Mouse (Mus musculus) G1E (cell line): ENCODE measurements around the gene H2-DMb2. TPM values are rescaled to one million over a fixed set of nuclear protein-coding genes. Genes with fewer than 3 reads are reported as not detected.

ENCODE experiments used
- ATAC-seq: 2 replicates; pipeline ENCODE4 v1.8.0; 2016; ENCODE audit warnings: mild to moderate bottlenecking; ENCODE audit not compliant: insufficient number of reproducible peaks, poor library complexity, low FRiP score, severe bottlenecking; ENCODE audit errors: extremely low read depth
- DNase-seq: peaks from one replicate; pipeline ENCODE4 v3.0.0; 2012; ENCODE audit warnings: low spot score
- H3K27me3 ChIP-seq: 2 replicates; pipeline ENCODE4 v1.6.1; 2012; ENCODE audit warnings: mild to moderate bottlenecking, low read length, inconsistent platforms; ENCODE audit not compliant: insufficient read depth
- H3K36me3 ChIP-seq: replicated peaks from 2 replicates; pipeline ENCODE3; 2012; ENCODE audit warnings: mild to moderate bottlenecking, inconsistent platforms
- H3K4me1 ChIP-seq: 2 replicates; pipeline ENCODE4 v1.6.1; 2012; ENCODE audit warnings: low read depth, low read length, inconsistent platforms, mixed read lengths; ENCODE audit not compliant: insufficient read depth
- H3K4me3 ChIP-seq: 2 replicates; pipeline ENCODE4 v1.5.1; 2012; ENCODE audit warnings: low read depth, mild to moderate bottlenecking, inconsistent platforms, low read length, moderate library complexity, mixed read lengths
- H3K9me3 ChIP-seq: replicated peaks from 2 replicates; pipeline ENCODE4 v1.6.1; 2012; ENCODE audit warnings: inconsistent platforms
- CTCF ChIP-seq: IDR thresholded peaks from 2 replicates; pipeline ENCODE4 v1.5.1; 2012; ENCODE audit warnings: low read depth, low read length, inconsistent platforms, mixed read lengths
- GATA1 ChIP-seq: IDR thresholded peaks from 2 replicates; pipeline ENCODE4 v1.6.1; 2012; ENCODE audit warnings: borderline replicate concordance, low read length, inconsistent platforms, mixed read lengths
- GATA2 ChIP-seq: IDR thresholded peaks from 2 replicates; pipeline ENCODE4 v1.6.1; 2012; ENCODE audit warnings: low read depth, low read length, inconsistent platforms, borderline replicate concordance
- POLR2AphosphoS5 ChIP-seq: IDR thresholded peaks from 2 replicates; pipeline ENCODE4 v1.6.1; 2012; ENCODE audit warnings: low read depth, low read length, inconsistent platforms; ENCODE audit not compliant: insufficient replicate concordance
- TAL1 ChIP-seq: conservative IDR thresholded peaks from 2 replicates; pipeline ENCODE4 v1.6.1; 2012; ENCODE audit warnings: low read depth, low read length, inconsistent platforms, mixed read lengths
- polyA plus RNA-seq: library from polyadenylated mRNA; stranded (reverse); fragments of >175 nt; gene quantifications from 2 replicates; pipeline ENCODE4 v1.2.3, GENCODE M21; 2012
- total RNA-seq, 2 experiments: library from RNA; stranded (forward) in 1 of 2; stranded (reverse) in 1 of 2; fragments of 200-1000 nt in 1 of 2; fragments of >200 nt in 1 of 2; fragmentation: Nextera tagmentation in 1 of 2; gene quantifications; 2 replicates each; pipeline ENCODE4 v1.2.3; 2014 to 2017

H2-DMb2 gene
- total and polyA plus RNA-seq, 3 experiments, result not detected

DNA sequence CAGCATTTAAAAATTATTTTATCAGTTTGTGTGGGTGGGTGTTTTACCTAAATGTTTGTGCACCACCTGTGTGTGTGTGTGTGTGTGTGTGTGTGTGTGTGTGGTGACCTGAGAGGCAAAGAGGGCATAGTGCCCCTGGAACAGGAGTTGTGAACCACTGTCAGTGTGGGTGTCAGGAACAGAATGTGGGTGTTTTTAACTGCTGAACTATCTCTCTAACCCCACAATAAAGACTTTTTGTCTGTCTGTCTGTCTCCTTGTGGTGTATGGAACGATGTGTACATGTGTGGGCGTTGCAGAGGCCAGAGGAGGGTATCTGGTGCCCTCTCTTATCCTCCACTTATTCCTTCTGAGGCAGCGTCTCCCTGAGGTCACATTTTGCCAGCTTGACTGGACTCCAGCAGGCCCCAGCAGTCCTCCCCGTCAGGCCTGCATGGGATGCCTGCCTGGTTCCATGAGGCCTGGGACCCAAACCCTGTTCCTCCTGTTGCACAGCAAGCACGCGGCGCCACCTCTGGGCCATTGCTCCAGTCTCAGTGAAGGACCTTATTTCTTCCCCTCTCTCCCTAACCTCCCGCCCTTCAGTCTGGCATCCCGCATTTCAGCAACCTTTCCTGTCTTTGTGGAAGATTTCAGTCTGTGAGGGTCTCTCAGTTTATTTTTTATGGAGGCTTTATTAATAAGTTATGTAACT lies 21.2 kb downstream of the H2-DMb2 start:
- Histone ChIP-seq H3K9me3 (no peaks in the 10 kb centered on the region), H3K36me3 (no peaks in the 10 kb centered on the region), H3K27me3 (peaks cover 29% of the 10 kb centered on the region), H3K4me1 (no peaks in the 10 kb centered on the region), H3K4me3 (no peak overlapping the region)
- TF ChIP-seq POLR2AphosphoS5 (no peak), TAL1 (no peak), GATA1 (no peak), CTCF (no peak), GATA2 (no peak)
- ATAC-seq (no peak), DNase-seq (no peak)

DNA sequence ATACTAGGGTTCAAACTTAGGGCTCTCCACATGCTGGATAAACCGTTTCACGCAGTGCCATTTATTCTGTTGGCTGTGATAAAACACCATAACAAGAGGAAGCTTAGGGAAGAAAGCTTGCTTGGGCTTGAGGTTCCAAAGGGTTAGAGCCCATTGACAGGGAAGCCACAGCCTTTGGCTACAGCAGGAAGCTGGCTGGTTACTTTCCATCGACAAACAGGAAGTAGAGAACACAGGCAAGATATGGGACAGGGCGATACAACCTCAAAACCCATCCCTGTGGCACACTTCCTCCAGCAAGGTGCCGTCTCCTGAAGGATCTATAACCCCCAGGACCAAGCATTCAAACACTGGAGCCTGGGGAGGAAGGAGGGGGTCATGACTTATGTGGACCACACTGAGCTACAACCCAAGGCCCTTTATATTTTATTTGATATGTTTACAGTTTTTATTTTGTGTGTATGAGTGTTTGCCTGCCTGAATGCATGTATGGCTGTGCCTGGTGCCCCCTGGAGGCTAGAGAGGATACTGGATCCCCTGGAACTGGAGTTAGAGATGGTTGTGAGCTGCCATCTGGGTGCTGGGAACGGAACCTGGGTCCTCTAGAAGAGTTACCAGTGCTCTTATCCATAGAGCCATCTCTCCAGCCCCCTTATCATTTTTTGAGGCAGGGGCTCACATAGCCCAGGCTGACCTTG lies 22.1 kb downstream of the H2-DMb2 start:
- ATAC-seq (no peak), DNase-seq (no peak)
- H3K4me3 ChIP-seq, result no peak overlapping the region

DNA sequence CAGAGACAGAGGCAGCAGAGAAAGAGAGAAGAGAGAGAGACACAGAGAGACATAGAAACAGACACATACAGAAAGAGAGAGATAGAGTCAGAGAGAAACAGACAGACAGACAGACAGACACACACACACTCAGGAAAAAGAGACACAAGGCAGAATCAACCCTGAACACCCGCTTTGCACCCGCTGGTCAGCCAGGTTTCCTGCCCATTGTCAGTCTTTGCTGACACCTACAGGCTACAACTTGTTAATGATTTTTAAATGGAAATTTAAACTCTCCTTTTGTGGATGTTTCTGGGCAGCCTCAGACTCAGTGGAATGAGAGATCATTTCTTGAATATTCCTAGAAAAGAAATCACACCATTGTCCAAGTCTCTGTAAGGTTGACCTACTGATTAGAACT lies 26.2 kb downstream of the H2-DMb2 start:
- Histone ChIP-seq H3K36me3 (no peaks in the 10 kb centered on the region), H3K4me3 (no peak overlapping the region), H3K9me3 (peaks cover 7% of the 10 kb centered on the region), H3K27me3 (peaks cover 12% of the 10 kb centered on the region), H3K4me1 (no peaks in the 10 kb centered on the region)
- DNase-seq, result no peak
- TF ChIP-seq CTCF (no peak), GATA1 (no peak), TAL1 (no peak), POLR2AphosphoS5 (no peak), GATA2 (no peak)
- no peak for ATAC-seq

More for the DNA sequence above, 22.1 kb downstream of the H2-DMb2 start:
- H3K27me3 ChIP-seq, result peaks cover 28% of the 10 kb centered on the region
- H3K9me3 ChIP-seq, result no peaks in the 10 kb centered on the region
- no peaks in the 10 kb centered on the region for H3K4me1 ChIP-seq
- TF ChIP-seq GATA1 (no peak), CTCF (no peak), POLR2AphosphoS5 (no peak), GATA2 (no peak), TAL1 (no peak)
- no peaks in the 10 kb centered on the region for H3K36me3 ChIP-seq

DNA sequence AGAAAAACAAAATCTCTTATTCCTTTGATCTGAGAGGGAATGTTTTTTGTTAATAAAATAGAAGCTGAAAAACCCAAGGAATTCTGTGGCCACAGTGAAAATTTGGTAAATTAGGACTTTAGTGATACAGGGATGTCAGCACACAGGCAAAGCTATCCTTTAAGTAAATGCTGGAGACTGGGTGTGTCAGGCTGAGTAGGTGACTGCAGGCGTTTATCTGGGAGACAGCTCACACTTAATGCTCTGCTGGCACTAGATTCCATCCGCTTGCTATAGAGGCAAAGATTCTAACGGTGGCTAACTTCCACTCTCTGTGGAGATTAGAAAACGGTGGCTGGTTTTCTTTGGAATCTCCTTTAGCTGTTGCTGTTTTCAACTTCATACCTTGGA lies 27.4 kb downstream of the H2-DMb2 start:
- DNase-seq (no peak), ATAC-seq (no peak)
- Histone ChIP-seq H3K4me1 (no peaks in the 10 kb centered on the region), H3K9me3 (peaks cover 7% of the 10 kb centered on the region), H3K36me3 (no peaks in the 10 kb centered on the region), H3K27me3 (peaks cover 3% of the 10 kb centered on the region; the same call in 1 of the 2 replicates), H3K4me3 (no peak overlapping the region)
- no peak for TF ChIP-seq GATA1
- TF ChIP-seq POLR2AphosphoS5, result no peak
- TF ChIP-seq TAL1, result no peak
- TF ChIP-seq GATA2, result no peak
- no peak for TF ChIP-seq CTCF

DNA sequence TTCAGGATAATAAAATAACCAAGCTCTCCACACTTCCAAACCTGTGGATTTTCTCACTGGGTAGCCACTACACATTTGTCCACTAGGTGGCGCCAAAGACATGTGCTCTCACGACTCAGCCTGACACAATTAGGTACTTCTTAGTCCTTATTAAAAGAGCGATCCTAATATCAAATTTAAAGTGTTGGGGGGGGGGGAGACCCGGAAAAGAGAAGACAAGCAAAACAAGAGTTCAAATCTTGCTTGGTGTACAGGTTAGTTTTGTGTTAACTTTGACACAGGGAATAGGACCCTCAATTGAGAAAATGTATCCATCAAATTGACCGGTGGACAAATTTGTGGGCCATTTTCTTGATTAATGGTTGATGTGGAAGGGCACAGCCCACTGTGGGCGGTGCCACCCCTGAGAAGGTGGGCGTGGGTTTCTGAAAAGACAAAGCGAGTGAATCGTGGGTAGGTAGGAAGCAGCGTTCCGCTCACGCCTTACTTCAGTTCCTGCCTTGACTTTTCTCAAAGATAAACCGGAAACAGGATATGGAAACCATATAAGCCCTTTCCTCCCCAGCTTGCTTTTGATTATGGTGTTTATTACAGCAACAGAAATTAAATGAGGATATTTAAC lies 27.9 kb downstream of the H2-DMb2 start:
- DNase-seq (no peak), ATAC-seq (no peak)
- H3K4me1 ChIP-seq, result no peaks in the 10 kb centered on the region
- H3K4me3 ChIP-seq, result no peak overlapping the region
- no peaks in the 10 kb centered on the region for H3K36me3 ChIP-seq
- no peak for TF ChIP-seq POLR2AphosphoS5
- TF ChIP-seq TAL1, result no peak
- TF ChIP-seq GATA2, result no peak
- TF ChIP-seq CTCF, result peak; percentile 79
- H3K9me3 ChIP-seq, result peaks cover 7% of the 10 kb centered on the region
- H3K27me3 ChIP-seq, result peaks cover 2% of the 10 kb centered on the region; the same call in 1 of the 2 replicates

DNA sequence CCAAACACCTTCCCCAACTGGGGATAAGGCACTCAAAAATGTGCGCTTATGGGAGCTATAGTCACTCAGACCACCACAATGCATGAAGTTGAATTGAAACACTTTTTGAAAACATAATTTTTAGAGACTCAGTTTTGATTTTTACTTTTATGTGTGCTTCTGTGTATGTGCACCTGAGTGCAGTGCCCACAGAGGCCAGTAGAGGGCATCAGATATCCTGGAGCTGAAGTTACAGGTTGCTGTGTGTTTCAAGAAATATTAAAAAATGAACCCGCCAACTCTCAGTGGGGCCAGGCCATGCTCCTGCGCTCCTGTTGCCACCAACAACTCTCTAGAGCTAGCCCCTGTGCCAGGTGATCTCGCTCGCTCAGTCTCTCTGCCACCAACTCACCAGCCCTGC lies 29.4 kb downstream of the H2-DMb2 start:
- DNase-seq, result no peak
- H3K27me3 ChIP-seq, result peaks cover 2% of the 10 kb centered on the region; the same call in 1 of the 2 replicates
- no peaks in the 10 kb centered on the region for H3K36me3 ChIP-seq
- no peak overlapping the region for H3K4me3 ChIP-seq
- peaks cover 14% of the 10 kb centered on the region for H3K9me3 ChIP-seq
- no peak for TF ChIP-seq GATA2
- TF ChIP-seq TAL1, result no peak
- no peak for TF ChIP-seq GATA1
- TF ChIP-seq CTCF, result no peak
- TF ChIP-seq POLR2AphosphoS5, result no peak
- H3K4me1 ChIP-seq, result no peaks in the 10 kb centered on the region
- ATAC-seq, result no peak
